In genomic region chr7:6696241-6697045, GRCm38 (mm10) we compare ENCODE assay signal across 8 mouse cellular contexts. TPM values are rescaled to one million over a fixed set of nuclear protein-coding genes. Genes with fewer than 3 reads are reported as not detected.
DNase-seq lines count a peak whose midpoint lies in the region; ATAC-seq lines count a peak whose summit lies in the region.

TSS of gene Zim1 (minus strand) at chr7:6696450.

- peak within 1 kb of the TSS; percentile 76 for H3K4me2 ChIP-seq in forebrain, embryonic 12.5 days
- H3K4me2 ChIP-seq in heart, embryonic 15.5 days, result peak within 1 kb of the TSS; percentile 79
- peak within 1 kb of the TSS; percentile 59 for H3K4me2 ChIP-seq in liver, embryonic 11.5 days
- H3K4me2 ChIP-seq in neural tube, embryonic 14.5 days (ENCODE audit: low read depth, low read length), result peak within 1 kb of the TSS; percentile 58

- peak; percentile 91 for DNase-seq in kidney, postnatal 14 days
- DNase-seq in liver, embryonic 11.5 days (ENCODE audit: low spot score), result peak; percentile 67
- peak; percentile 75 for DNase-seq in urinary bladder, postnatal 25 days (ENCODE audit: low spot score)

- peak within 1 kb of the TSS; percentile 55; the same call in 1 of the 2 replicates for H3K9ac ChIP-seq in forebrain, embryonic 12.5 days
- H3K9ac ChIP-seq in heart, embryonic 15.5 days, result peak within 1 kb of the TSS; percentile 52
- H3K9ac ChIP-seq in liver, embryonic 11.5 days (ENCODE audit: low read depth, low read length), result peak within 1 kb of the TSS; percentile 41
- H3K9ac ChIP-seq in neural tube, embryonic 14.5 days (replicated peaks; ENCODE audit: low read depth, low read length), result 0 out of 2 replicates have a peak within 1 kb of the TSS, but pooled peaks have one; percentile 26

- no peak for ATAC-seq in megakaryocyte, adult 5-6 weeks (ENCODE audit: poor library complexity, severe bottlenecking)
- ATAC-seq in forebrain, embryonic 12.5 days (ENCODE audit: low FRiP score), result peak; percentile 100
- peak; percentile 99 for ATAC-seq in heart, embryonic 15.5 days (replicated peaks; ENCODE audit: insufficient number of reproducible peaks, insufficient read depth, low FRiP score, low read depth)
- peak; percentile 99 for ATAC-seq in liver, embryonic 11.5 days (replicated peaks; ENCODE audit: low FRiP score)
- ATAC-seq in neural tube, embryonic 14.5 days (ENCODE audit: low read depth), result peak; percentile 100

- H3K9me3 ChIP-seq in megakaryocyte, embryonic 14.5 days, result peaks cover 35% of the 10 kb centered on the region
- no peaks in the 10 kb centered on the region for H3K9me3 ChIP-seq in forebrain, embryonic 12.5 days
- no peaks in the 10 kb centered on the region for H3K9me3 ChIP-seq in heart, embryonic 15.5 days (replicated peaks)
- H3K9me3 ChIP-seq in liver, embryonic 11.5 days (ENCODE audit: control insufficient read depth, low read length), result no peaks in the 10 kb centered on the region
- no peaks in the 10 kb centered on the region for H3K9me3 ChIP-seq in neural tube, embryonic 14.5 days (ENCODE audit: control insufficient read depth, low read length)

- H3K27ac ChIP-seq in forebrain, embryonic 12.5 days, result no peak within 1 kb of the TSS
- no peak within 1 kb of the TSS for H3K27ac ChIP-seq in heart, embryonic 15.5 days
- no peak within 1 kb of the TSS for H3K27ac ChIP-seq in liver, embryonic 11.5 days (ENCODE audit: low read depth, low read length)
- no peak within 1 kb of the TSS for H3K27ac ChIP-seq in neural tube, embryonic 14.5 days (ENCODE audit: low read depth, low read length)

- no peaks in the 10 kb centered on the region for H3K27me3 ChIP-seq in megakaryocyte, embryonic 14.5 days (replicated peaks)
- no peaks in the 10 kb centered on the region for H3K27me3 ChIP-seq in forebrain, embryonic 12.5 days
- no peaks in the 10 kb centered on the region for H3K27me3 ChIP-seq in heart, embryonic 15.5 days
- no peaks in the 10 kb centered on the region for H3K27me3 ChIP-seq in liver, embryonic 11.5 days (replicated peaks; ENCODE audit: control insufficient read depth, insufficient read depth, low read length)
- H3K27me3 ChIP-seq in neural tube, embryonic 14.5 days (ENCODE audit: control insufficient read depth, insufficient read depth, low read length), result no peaks in the 10 kb centered on the region

- no peaks in the 10 kb centered on the region for H3K36me3 ChIP-seq in megakaryocyte, embryonic 14.5 days (replicated peaks; ENCODE audit: low read length)
- no peaks in the 10 kb centered on the region for H3K36me3 ChIP-seq in forebrain, embryonic 12.5 days (replicated peaks)
- H3K36me3 ChIP-seq in heart, embryonic 15.5 days, result no peaks in the 10 kb centered on the region
- no peaks in the 10 kb centered on the region for H3K36me3 ChIP-seq in liver, embryonic 11.5 days (ENCODE audit: control insufficient read depth, insufficient read depth, low read length)
- no peaks in the 10 kb centered on the region for H3K36me3 ChIP-seq in neural tube, embryonic 14.5 days (ENCODE audit: control insufficient read depth, insufficient read depth, low read length)

- H3K4me1 ChIP-seq in megakaryocyte, embryonic 14.5 days, result no peaks in the 10 kb centered on the region
- H3K4me1 ChIP-seq in forebrain, embryonic 12.5 days, result no peaks in the 10 kb centered on the region
- H3K4me1 ChIP-seq in heart, embryonic 15.5 days (replicated peaks), result peaks cover 2% of the 10 kb centered on the region; the same call in 1 of the 2 replicates
- no peaks in the 10 kb centered on the region for H3K4me1 ChIP-seq in liver, embryonic 11.5 days (replicated peaks; ENCODE audit: control insufficient read depth, insufficient read depth, low read length)
- no peaks in the 10 kb centered on the region for H3K4me1 ChIP-seq in neural tube, embryonic 14.5 days (ENCODE audit: control insufficient read depth, insufficient read depth, low read length)

- peak within 1 kb of the TSS; percentile 25 for H3K4me3 ChIP-seq in megakaryocyte, embryonic 14.5 days (replicated peaks)
- peak within 1 kb of the TSS; percentile 46 for H3K4me3 ChIP-seq in forebrain, embryonic 12.5 days (replicated peaks)
- H3K4me3 ChIP-seq in heart, embryonic 15.5 days, result peak within 1 kb of the TSS; percentile 60
- peak within 1 kb of the TSS; percentile 50 for H3K4me3 ChIP-seq in liver, embryonic 11.5 days (ENCODE audit: low read depth, low read length)
- peak within 1 kb of the TSS; percentile 36 for H3K4me3 ChIP-seq in neural tube, embryonic 14.5 days (ENCODE audit: low read depth, low read length)

- 11% methylated on average over 32 of the region's 32 CpGs for WGBS in forebrain, embryonic 12.5 days
- WGBS in heart, embryonic 15.5 days, result 8% methylated on average over 32 of the region's 32 CpGs
- 12% methylated on average over 32 of the region's 32 CpGs for WGBS in liver, embryonic 11.5 days
- 12% methylated on average over 32 of the region's 32 CpGs for WGBS in neural tube, embryonic 14.5 days

RNA-seq across cellular contexts. Expression of gene Zim1, which starts in this region (rescaled TPM):
- not detected in 2 replicates for polyA plus RNA-seq in megakaryocyte, embryonic 14.5 days (2012; ENCODE audit: insufficient read depth, low replicate concordance)
- not detected in 2 replicates for total RNA-seq in megakaryocyte, adult 5-6 weeks (2015)
- total RNA-seq in megakaryocyte, adult 5-6 weeks (2017), result not detected in 2 replicates
- 0.80 and 1.1 TPM in 2 replicates for polyA plus RNA-seq in forebrain, embryonic 12.5 days (2016; fragmentation: Nextera tagmentation; extraction: Ambion mirVana)
- 5.8 and 10.4 TPM in 2 replicates for polyA plus RNA-seq in heart, embryonic 15.5 days (2015; fragmentation: Nextera tagmentation; extraction: Ambion mirVana)
- polyA plus RNA-seq in liver, embryonic 11.5 days (2014; fragmentation: Nextera tagmentation; extraction: Ambion mirVana), result 6.8 and 8.3 TPM in 2 replicates
- 4.6 and 7.6 TPM in 2 replicates for polyA plus RNA-seq in neural tube, embryonic 14.5 days (2014; fragmentation: Nextera tagmentation; extraction: Ambion mirVana)
